Mouse (Mus musculus) layer of hippocampus, adult 2 months (tissue): ENCODE results near the gene Il31ra. TPM values are rescaled to one million over a fixed set of nuclear protein-coding genes. Genes with fewer than 3 reads are reported as not detected.

Experiments
- DNase-seq, 2 experiments: peaks; one replicate each; pipeline ENCODE4 v3.0.0; 2022; ENCODE audit warnings: low spot score in 2 of 2
- H3K27ac ChIP-seq: fragments of 200-600 bp; 2 replicates; pipeline ENCODE4 v1.8.1; 2022
- H3K4me3 ChIP-seq: fragments of 200-600 bp; 2 replicates; pipeline ENCODE4 v1.8.1; 2022; ENCODE audit warnings: mild to moderate bottlenecking
- CTCF ChIP-seq: fragments of 200-600 bp; conservative IDR thresholded peaks from 2 replicates; pipeline ENCODE4 v1.8.1; 2022; ENCODE audit warnings: antibody characterized with exemption, mild to moderate bottlenecking, moderate library complexity
- total RNA-seq, 2 experiments: library from RNA; stranded (reverse); gene quantifications; 2 replicates each; pipeline ENCODE4 v1.2.3; 2021

Il31ra gene
- total RNA-seq, 2 experiments from 2014 or later, result 0.15 to 0.22 TPM

DNA sequence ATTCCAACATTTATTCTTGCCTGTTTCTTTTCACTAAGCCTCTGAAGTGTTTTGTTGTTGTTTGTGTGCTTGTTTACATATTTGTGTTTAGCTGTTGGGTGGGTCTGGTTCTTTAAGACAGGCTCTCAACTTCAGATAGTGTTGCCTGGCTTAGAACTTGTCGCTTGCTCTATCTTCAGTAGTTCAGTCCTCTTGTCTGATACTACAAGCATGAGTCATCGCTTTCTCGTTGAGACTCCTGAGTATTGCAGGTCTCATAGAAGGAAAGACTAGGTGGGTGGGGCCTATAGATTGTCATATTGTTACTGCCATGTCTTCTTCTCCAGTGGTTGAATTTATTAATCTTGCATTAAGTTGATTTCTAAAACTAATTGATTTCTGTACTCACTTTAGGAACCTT is 104.1 kb downstream of the Il31ra start:
- H3K4me3 ChIP-seq, result no peak overlapping the region
- no peak overlapping the region for H3K27ac ChIP-seq
- no peak for DNase-seq
- no peak for TF ChIP-seq CTCF

DNA sequence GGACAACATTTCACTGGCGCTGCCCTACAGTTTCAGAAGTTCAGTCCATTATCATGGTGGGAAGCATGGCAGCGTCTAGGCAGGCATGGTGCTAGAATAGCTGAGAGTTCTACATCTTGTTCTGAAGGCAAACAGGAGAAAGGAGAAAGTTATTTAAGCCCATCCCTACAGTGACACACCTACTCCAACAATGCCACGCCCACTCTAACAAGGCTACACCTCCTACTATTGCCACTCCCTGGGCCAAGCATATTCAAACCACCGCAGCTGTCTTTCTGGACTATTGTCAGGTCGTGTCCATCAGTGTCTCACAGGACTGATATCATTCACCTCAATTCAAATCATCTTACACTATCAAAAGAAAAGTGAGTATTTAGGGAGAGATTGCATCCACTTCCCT is 107.5 kb downstream of the Il31ra start:
- no peak for DNase-seq
- no peak for TF ChIP-seq CTCF
- Histone ChIP-seq H3K27ac (no peak overlapping the region), H3K4me3 (no peak overlapping the region)

DNA sequence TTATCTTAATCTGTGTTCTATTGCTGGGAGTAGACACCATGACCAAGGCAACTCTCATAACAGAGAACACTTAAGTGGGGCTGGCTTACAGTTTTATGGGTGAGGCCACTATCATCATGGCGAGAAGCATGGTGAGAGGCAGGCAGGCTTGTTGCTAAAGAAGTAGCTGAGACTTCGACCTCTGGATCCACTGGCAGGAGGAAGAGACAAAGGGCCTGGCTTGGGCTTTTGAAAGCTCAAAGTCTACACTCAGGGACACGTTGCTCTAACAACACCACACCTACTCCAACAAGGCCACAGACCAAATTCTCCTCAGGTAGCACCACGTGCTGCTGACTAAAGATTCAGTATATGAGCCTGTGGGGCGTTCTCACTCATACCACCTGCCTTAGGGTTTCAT is 107.9 kb downstream of the Il31ra start:
- no peak for DNase-seq
- no peak overlapping the region for H3K27ac ChIP-seq
- TF ChIP-seq CTCF, result no peak
- H3K4me3 ChIP-seq, result no peak overlapping the region

DNA sequence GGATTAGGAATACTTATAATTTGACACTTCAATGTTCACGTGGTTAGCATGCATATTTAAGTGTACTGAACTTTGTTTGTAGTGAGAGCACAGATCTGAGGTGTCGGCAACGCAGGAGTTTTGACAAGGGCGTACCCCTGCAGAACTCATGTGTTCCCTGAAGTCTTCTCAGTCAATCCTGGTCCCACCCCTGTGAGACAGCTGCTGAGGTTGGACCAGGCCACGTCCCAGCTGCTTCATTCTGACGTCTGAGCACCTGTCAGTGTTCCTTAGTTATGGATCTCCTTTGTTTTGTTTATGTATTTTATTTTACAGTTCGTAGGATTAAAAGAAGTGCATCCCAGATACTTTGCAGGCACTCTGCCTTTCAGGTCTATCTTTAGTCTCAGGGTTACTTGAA is 111.1 kb downstream of the Il31ra start:
- no peak for DNase-seq
- TF ChIP-seq CTCF, result no peak
- Histone ChIP-seq H3K4me3 (no peak overlapping the region), H3K27ac (no peak overlapping the region)

DNA sequence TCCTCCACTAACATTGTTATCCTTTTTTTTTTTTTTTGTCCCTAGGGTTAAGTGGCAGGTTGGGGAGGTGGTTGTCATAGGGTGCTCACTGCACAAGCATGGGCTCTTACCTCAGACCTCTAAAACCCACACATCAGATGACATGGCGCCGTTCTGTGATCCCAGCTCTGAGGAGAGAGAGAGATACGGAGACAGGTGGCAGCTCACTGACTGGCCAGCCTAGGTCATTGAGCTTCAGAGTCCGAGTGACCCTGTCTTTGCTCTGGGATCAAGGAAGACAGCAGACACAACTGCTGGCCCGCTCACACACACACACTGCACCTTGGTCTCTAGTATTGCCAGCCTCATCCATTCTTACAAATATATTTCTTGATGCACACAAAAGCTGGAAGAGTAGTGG is 111.6 kb downstream of the Il31ra start:
- Histone ChIP-seq H3K4me3 (no peak overlapping the region), H3K27ac (no peak overlapping the region)
- DNase-seq, result no peak
- TF ChIP-seq CTCF, result no peak

DNA sequence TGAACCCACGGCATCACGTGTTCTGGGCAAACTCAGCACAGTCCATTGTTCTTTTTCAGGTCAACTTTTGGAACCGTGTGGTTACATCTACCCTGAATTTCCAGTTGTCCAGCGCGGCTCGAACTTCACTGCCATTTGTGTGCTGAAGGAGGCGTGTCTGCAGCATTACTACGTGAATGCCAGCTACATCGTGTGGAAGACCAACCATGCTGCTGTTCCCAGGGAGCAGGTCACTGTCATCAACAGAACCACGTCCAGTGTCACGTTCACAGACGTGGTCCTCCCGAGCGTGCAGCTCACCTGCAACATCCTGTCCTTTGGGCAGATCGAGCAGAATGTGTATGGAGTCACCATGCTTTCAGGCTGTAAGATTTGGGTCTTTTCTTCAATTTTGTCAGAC is 114.2 kb downstream of the Il31ra start:
- Histone ChIP-seq H3K27ac (no peak overlapping the region), H3K4me3 (no peak overlapping the region)
- no peak for DNase-seq
- no peak for TF ChIP-seq CTCF

DNA sequence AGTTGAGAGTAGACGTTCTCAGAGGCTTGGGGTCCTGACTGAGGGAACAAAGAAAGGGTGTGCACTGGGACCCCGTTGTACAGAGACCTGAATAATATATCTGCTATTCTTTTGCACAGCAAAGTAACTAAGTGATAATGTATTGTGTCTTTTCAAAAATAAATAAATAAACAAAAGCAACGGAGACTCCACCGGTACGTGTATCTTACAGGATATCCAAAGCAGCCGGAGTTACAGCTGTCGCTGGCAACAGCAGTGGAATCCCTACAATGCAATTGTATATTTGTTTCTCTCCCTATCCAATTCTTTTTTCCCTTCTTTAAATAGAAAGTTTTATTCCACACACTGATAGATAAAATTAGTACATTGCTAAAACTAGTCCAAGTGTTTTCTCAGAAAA is 115.1 kb downstream of the Il31ra start:
- TF ChIP-seq CTCF, result no peak
- no peak for DNase-seq
- Histone ChIP-seq H3K4me3 (no peak overlapping the region), H3K27ac (no peak overlapping the region)

DNA sequence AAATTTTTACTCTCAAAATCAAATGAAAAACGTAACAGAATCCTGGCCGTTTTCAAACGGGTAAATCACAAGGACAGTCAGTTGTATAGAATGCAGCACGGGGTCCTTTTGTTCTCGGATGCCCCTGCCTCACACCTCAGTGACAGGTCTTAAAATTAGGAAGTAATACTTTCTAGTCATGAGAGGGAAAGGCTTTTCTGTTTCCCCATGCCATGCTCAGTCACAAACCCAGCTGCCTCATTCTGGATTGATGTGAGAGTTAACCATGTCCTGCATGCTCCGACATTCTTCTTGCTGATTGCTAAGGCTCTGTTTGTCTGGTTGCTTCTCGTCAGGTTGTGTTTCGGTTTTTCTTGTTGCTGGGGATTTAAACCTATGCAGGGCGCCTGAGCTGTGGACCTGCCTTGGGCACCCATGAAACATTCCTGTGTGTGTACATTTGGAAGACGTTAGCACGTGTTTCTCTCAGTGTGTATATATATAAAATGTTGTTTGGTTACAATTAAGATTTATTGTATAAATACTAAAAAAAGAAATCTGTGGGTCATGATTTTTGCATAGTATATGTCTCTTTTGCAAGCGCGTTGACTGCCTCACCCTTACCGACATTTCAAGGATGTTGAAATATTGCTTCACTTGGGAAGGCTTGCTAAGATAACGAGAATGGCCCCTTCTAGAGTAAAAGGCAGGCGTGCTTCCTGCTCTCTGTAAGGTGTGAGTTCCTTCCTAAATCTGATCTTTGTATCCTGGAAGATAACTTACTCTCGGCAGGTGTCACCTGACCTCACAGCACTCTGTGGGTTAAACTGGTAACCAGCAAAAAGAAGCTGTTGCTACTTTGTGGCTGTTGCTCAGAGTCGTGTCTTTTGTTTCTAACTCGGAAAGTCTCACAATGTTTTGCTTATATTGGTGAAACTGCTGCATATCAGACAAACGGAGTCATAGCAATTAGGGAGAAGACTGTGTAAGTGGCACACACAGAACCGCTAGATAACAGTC is 120.1 kb downstream of the Il31ra start:
- no peak overlapping the region for H3K4me3 ChIP-seq
- no peak for DNase-seq
- no peak for TF ChIP-seq CTCF
- H3K27ac ChIP-seq, result no peak overlapping the region

DNA sequence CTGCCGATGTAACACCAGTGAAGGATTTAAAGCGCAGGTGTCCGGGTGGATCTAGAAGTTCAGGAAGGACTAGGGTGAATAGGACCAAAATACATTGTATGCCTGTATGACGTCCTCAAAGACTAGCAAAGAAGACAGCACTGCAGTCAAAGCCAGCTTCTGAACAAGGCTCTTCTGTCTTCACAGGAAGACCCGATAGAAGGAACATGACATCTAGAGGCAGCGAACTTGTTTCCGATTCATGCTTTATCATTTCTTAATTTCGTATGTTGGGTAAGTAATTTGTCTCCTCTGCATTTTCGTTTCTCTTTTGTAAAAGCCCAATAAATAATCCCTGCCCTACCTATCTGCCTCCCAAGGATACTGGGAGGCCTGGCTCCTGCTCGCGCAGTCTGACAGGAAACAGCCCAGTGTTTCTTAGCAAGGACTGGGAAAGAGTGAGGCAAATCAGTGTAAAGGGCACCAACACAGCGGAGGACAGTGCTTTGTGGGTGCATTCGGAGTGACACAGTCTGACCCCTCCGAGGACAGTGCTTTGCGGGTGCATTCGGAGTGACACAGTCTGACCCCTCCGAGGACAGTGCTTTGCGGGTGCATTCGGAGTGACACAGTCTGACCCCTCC is 121.6 kb downstream of the Il31ra start:
- DNase-seq, result no peak
- Histone ChIP-seq H3K4me3 (no peak overlapping the region), H3K27ac (no peak overlapping the region)
- TF ChIP-seq CTCF, result no peak

DNA sequence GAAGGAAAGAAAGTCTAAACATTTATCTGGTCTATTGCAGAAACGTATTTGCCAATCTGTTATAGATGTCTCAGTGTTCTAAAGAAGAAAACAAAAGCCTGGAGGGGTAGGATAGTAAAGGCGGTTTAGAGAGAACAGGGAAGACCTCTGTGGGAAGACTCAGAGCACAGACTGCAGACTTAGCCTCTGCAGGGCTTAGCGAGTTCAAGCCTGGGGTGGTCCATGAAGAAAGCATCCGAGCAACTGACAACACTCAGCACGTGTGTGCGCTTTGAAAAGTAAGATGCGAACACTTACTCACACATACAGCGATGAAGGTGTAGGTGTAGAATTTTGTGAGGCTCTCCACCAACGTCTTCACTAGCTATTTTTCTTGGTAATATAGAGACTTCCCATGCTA is 123.0 kb downstream of the Il31ra start:
- no peak overlapping the region for H3K27ac ChIP-seq
- TF ChIP-seq CTCF, result no peak
- no peak for DNase-seq
- H3K4me3 ChIP-seq, result no peak overlapping the region

Other genes starting within 250 kb of the Il31ra start
- gene Il6st, start 130.3 kb downstream of the Il31ra start, total RNA-seq, result 10 to 100 TPM; 73.0 to 76.5 TPM
- 1 to 10 TPM; 1.7 to 2.0 TPM for gene Ddx4, start 58.1 kb upstream of the Il31ra start, total RNA-seq
- gene Slc38a9, start 66.4 kb upstream of the Il31ra start, total RNA-seq, result 10 to 100 TPM; 26.5 to 26.8 TPM
- 10 to 100 TPM; 30.4 to 30.8 TPM for gene Plpp1, start 206.4 kb upstream of the Il31ra start, total RNA-seq